Mouse (Mus musculus): ENCODE measurements around the gene Rai14. TPM values are rescaled to one million over a fixed set of nuclear protein-coding genes. Genes with fewer than 3 reads are reported as not detected.

The Rai14 gene
- total RNA-seq (2017) = 1.7 to 2.2 TPM (median 2.0 TPM) in 3 replicates

GRCm38 (mm10) chr15:10714409-10715138, at the start of gene Rai14:
TSS of gene Rai14 (minus strand) at chr15:10714624.
- ATAC-seq (replicated peaks; ENCODE audit: insufficient number of reproducible peaks, low FRiP score, low TSS enrichment, poor library complexity, severe bottlenecking) = 0 out of 2 replicates have a peak, but pooled peaks have one; percentile 15

GRCm38 (mm10) chr15:10761441-10761840, 47.0 kb upstream of the Rai14 start:
- no peak for ATAC-seq (replicated peaks; ENCODE audit: insufficient number of reproducible peaks, low FRiP score, low TSS enrichment, poor library complexity, severe bottlenecking)

- ATAC-seq (replicated peaks; ENCODE audit: insufficient number of reproducible peaks, low FRiP score, low TSS enrichment, poor library complexity, severe bottlenecking) = no peak
Observed at GRCm38 (mm10) chr15:10760006-10760405, 45.6 kb upstream of the Rai14 start.

GRCm38 (mm10) chr15:10759440-10759839, 45.0 kb upstream of the Rai14 start:
- ATAC-seq (replicated peaks; ENCODE audit: insufficient number of reproducible peaks, low FRiP score, low TSS enrichment, poor library complexity, severe bottlenecking) = no peak

- ATAC-seq (replicated peaks; ENCODE audit: insufficient number of reproducible peaks, low FRiP score, low TSS enrichment, poor library complexity, severe bottlenecking) = peak; percentile 93
Observed at GRCm38 (mm10) chr15:10758808-10759207, 44.4 kb upstream of the Rai14 start.

GRCm38 (mm10) chr15:10751141-10751540, 36.7 kb upstream of the Rai14 start:
- no peak for ATAC-seq (replicated peaks; ENCODE audit: insufficient number of reproducible peaks, low FRiP score, low TSS enrichment, poor library complexity, severe bottlenecking)

GRCm38 (mm10) chr15:10750339-10750738, 35.9 kb upstream of the Rai14 start:
- ATAC-seq (replicated peaks; ENCODE audit: insufficient number of reproducible peaks, low FRiP score, low TSS enrichment, poor library complexity, severe bottlenecking) = no peak

- ATAC-seq (replicated peaks; ENCODE audit: insufficient number of reproducible peaks, low FRiP score, low TSS enrichment, poor library complexity, severe bottlenecking) = no peak
Observed at GRCm38 (mm10) chr15:10749678-10750077, 35.3 kb upstream of the Rai14 start.

- ATAC-seq (replicated peaks; ENCODE audit: insufficient number of reproducible peaks, low FRiP score, low TSS enrichment, poor library complexity, severe bottlenecking) = no peak
Observed at GRCm38 (mm10) chr15:10747638-10748037, 33.2 kb upstream of the Rai14 start.

GRCm38 (mm10) chr15:10747226-10747625, 32.8 kb upstream of the Rai14 start:
- no peak for ATAC-seq (replicated peaks; ENCODE audit: insufficient number of reproducible peaks, low FRiP score, low TSS enrichment, poor library complexity, severe bottlenecking)

- ATAC-seq (replicated peaks; ENCODE audit: insufficient number of reproducible peaks, low FRiP score, low TSS enrichment, poor library complexity, severe bottlenecking) = no peak
Observed at GRCm38 (mm10) chr15:10746303-10747051, 32.1 kb upstream of the Rai14 start.

GRCm38 (mm10) chr15:10742441-10742840, 28.0 kb upstream of the Rai14 start:
- ATAC-seq (replicated peaks; ENCODE audit: insufficient number of reproducible peaks, low FRiP score, low TSS enrichment, poor library complexity, severe bottlenecking) = no peak

GRCm38 (mm10) chr15:10739279-10739678, 24.9 kb upstream of the Rai14 start:
- ATAC-seq (replicated peaks; ENCODE audit: insufficient number of reproducible peaks, low FRiP score, low TSS enrichment, poor library complexity, severe bottlenecking) = no peak

GRCm38 (mm10) chr15:10738354-10739142, 24.1 kb upstream of the Rai14 start:
- no peak for ATAC-seq (replicated peaks; ENCODE audit: insufficient number of reproducible peaks, low FRiP score, low TSS enrichment, poor library complexity, severe bottlenecking)

- no peak for ATAC-seq (replicated peaks; ENCODE audit: insufficient number of reproducible peaks, low FRiP score, low TSS enrichment, poor library complexity, severe bottlenecking)
Observed at GRCm38 (mm10) chr15:10735948-10736347, 21.5 kb upstream of the Rai14 start.

- no peak for ATAC-seq (replicated peaks; ENCODE audit: insufficient number of reproducible peaks, low FRiP score, low TSS enrichment, poor library complexity, severe bottlenecking)
Observed at GRCm38 (mm10) chr15:10735216-10735615, 20.8 kb upstream of the Rai14 start.

- ATAC-seq (replicated peaks; ENCODE audit: insufficient number of reproducible peaks, low FRiP score, low TSS enrichment, poor library complexity, severe bottlenecking) = no peak
Observed at GRCm38 (mm10) chr15:10731398-10731797, 17.0 kb upstream of the Rai14 start.

GRCm38 (mm10) chr15:10726272-10726671, 11.8 kb upstream of the Rai14 start:
- ATAC-seq (replicated peaks; ENCODE audit: insufficient number of reproducible peaks, low FRiP score, low TSS enrichment, poor library complexity, severe bottlenecking) = no peak

- no peak for ATAC-seq (replicated peaks; ENCODE audit: insufficient number of reproducible peaks, low FRiP score, low TSS enrichment, poor library complexity, severe bottlenecking)
Observed at GRCm38 (mm10) chr15:10724857-10725256, 10.4 kb upstream of the Rai14 start.
